Mouse (Mus musculus) hematopoietic multipotent progenitor cell, adult 10-12 weeks (in vitro differentiated cells): ENCODE results near the gene Ephx1. TPM values are rescaled to one million over a fixed set of nuclear protein-coding genes. Genes with fewer than 3 reads are reported as not detected.

Experiments
- polyA plus RNA-seq: library from polyadenylated mRNA; stranded (reverse); fragments of >175 nt; gene quantifications from 2 replicates; pipeline ENCODE4 v1.2.3, GENCODE M21; 2012; ENCODE audit warnings: low replicate concordance

Ephx1 gene
- polyA plus RNA-seq = 23.9 and 26.5 TPM in 2 replicates

GRCm38 (mm10) chr1:181020756-181021487, at the start of gene Ephx1:
TSS of gene Ephx1 (minus strand) at chr1:181020904.

GRCm38 (mm10) chr1:181050937-181051336, 30.2 kb upstream of the Ephx1 start, which contains the start of gene 9130409I23Rik:
TSS of gene 9130409I23Rik (plus strand) at chr1:181051237.

GRCm38 (mm10) chr1:180942166-180943031, 78.3 kb downstream of the Ephx1 start, which contains the start of gene Tmem63a:
TSS of gene Tmem63a (plus strand) at chr1:180942344.

GRCm38 (mm10) chr1:180934467-180935419, 86.0 kb downstream of the Ephx1 start, which contains the start of gene Lefty1:
TSS of gene Lefty1 (plus strand) at chr1:180935022.

Other genes with a start within 250 kb of the Ephx1 start
- 93.5 and 1,384 TPM in 2 replicates for gene H3f3a, start 207.0 kb downstream of the Ephx1 start, polyA plus RNA-seq
- gene Sde2, start 169.8 kb downstream of the Ephx1 start, polyA plus RNA-seq = 4.6 and 19.1 TPM in 2 replicates
- gene Lefty2, start 127.8 kb downstream of the Ephx1 start, polyA plus RNA-seq = not detected in 2 replicates
- gene Pycr2, start 116.6 kb downstream of the Ephx1 start, polyA plus RNA-seq = 61.5 and 129 TPM in 2 replicates
- 5.4 and 12.9 TPM in 2 replicates for gene Lefty1, start 85.9 kb downstream of the Ephx1 start, polyA plus RNA-seq
- 31.1 and 82.7 TPM in 2 replicates for gene Tmem63a, start 78.6 kb downstream of the Ephx1 start, polyA plus RNA-seq
- not detected in 2 replicates for gene 9130409I23Rik, start 30.3 kb upstream of the Ephx1 start, polyA plus RNA-seq
- gene Nvl, start 123.3 kb upstream of the Ephx1 start, polyA plus RNA-seq = 4.9 and 5.0 TPM in 2 replicates
- gene Cnih4, start 123.8 kb upstream of the Ephx1 start, polyA plus RNA-seq = 9.7 and 12.8 TPM in 2 replicates
- gene Wdr26, start 191.1 kb upstream of the Ephx1 start, polyA plus RNA-seq = 34.0 and 62.5 TPM in 2 replicates